Mouse (Mus musculus): ENCODE measurements around the gene Bub1b.
"Not testable (repeated sequence)": the region's sequence is repeated elsewhere in the genome, so short reads cannot be mapped to it uniquely, and the experiment has no call there.

Gene Bub1b

DNA sequence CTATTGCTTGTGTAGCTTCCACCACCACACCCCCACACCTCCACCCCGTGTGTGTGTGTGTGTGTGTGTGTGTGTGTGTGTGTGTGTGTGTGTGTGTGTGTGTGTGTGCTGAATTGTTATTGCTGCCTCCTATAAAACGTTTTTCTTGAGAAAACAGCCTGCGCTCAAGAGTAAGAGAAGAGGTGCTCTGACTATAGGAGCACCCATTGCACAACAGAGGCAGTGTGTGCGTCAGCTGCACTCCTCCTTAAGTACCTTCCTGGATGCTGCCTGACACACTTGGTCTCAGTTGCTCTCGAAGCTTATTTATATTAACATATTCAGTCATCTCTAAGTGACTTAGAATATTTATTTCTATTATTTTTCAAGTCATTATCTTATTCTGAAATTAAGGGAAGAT lies 20.0 kb downstream of the Bub1b start:
- no peak for DNase-seq (ENCODE audit: low read depth)

DNA sequence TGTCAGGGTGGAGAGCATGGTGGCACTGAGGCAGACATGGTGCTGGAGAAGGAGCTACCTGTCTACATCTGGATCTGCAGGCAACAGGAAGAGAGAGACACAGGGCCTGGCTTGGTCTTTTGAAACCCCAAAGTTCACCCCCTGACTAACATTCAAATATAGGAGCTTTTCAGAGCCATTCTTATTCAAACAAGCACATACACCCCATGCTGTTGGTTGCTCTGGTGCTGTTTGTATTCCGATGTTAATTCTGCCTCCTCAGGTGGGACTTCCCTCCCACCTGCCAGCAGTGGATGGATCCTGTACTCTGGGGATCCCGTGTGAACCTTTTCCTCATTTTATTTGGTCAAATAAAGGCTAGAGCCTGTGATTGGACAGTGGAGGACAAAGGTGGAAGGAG lies 22.1 kb downstream of the Bub1b start:
- no peak for DNase-seq (ENCODE audit: low read depth)

DNA sequence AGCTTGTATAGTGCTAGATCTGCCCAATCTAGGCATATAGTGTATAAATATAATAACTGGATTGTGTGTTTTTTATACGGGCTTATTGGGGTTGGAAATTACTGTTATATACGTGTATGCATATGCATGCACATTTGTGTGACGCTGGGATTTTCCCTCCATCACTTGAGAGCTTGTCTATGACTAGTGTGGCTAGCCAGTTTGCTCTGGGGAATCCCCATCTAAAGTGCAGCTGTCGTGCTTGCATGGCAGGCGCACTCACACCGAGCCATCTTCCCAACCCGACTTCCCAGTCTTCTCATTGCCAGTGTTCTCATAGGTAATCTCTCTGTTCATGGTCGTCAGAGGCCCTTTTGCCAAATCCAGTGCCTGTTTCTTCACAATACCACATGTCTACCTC lies 22.6 kb downstream of the Bub1b start:
- DNase-seq (ENCODE audit: low read depth): no peak

DNA sequence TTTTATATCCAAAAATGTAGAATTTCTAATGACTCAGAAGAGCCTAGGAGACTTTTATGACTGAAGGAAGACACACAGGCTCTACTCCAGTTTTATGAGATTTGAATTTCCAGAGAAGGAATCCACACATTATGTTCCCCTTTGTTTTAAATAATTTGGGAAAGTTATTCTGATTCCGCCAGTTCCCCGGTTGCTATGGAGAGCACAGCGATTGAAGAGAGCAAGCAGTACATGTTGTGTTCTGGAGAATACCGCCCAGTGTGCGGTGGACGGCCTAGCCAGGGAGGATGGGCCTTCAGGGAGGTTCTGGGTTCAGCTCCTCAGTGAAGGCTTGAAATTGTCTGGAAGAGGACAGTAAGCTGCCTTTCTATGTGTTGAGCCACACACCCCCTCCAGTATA lies 31.3 kb downstream of the Bub1b start:
- no peak for DNase-seq (ENCODE audit: low read depth)

DNA sequence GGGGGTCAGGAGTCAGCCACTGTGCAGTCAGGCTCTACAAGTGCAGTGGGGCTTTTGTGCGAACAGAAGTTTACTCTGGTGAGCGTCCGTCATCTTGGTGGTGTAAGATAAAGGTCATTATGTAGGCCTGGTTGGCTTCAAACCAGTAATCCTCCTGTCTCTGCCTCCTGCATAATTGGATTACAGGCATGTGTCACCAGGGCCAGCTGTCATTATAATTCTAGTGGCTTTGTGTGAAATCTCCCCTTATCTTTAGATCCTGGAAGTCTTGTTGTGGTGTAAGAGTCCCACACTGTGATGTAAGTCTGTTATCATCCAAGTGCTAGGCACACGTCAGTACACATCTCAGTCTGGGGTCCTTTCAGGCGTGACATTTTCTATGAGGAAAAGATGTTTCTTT lies 35.4 kb downstream of the Bub1b start:
- no peak for DNase-seq (ENCODE audit: low read depth)

GRCm38 (mm10) chr2:118637258-118637657 lies 39.2 kb downstream of the Bub1b start:
- no peak for DNase-seq (ENCODE audit: low read depth)

DNA sequence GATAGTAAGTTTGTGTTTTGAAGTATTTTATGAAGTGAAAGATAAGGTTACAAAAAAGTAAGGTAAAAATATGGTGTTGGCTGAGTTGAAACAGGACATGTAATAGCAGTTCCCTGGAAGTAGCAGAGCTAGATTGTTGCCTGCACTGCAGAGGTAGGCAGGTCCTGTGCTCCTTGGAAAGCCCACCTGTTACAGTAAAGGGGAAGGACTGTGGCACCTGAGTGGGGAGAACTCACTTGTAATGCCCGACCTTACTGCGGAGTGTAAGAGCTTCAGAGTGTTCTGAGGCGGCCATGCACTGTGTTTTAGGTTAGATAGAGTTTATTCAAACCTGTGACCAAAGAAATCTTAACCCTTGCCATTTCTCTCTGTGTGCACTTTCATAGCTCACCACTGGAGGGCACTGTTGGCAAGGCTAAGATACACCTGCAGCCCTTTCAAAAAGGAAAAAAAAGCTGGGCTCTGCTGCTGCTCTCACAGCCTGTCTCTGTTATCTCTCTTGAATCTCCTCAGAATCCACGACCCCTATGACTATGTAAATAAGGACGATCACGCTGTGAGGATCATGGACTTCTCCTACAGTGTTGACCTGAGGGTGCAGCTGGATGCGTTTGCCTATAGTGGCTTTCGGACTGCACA lies 40.0 kb downstream of the Bub1b start:
- peak; percentile 76 for DNase-seq (ENCODE audit: low read depth)

GRCm38 (mm10) chr2:118638686-118639085 lies 40.7 kb downstream of the Bub1b start:
- DNase-seq (ENCODE audit: low read depth): no peak

GRCm38 (mm10) chr2:118641147-118641546 lies 43.1 kb downstream of the Bub1b start:
- DNase-seq (ENCODE audit: low read depth): no peak

DNA sequence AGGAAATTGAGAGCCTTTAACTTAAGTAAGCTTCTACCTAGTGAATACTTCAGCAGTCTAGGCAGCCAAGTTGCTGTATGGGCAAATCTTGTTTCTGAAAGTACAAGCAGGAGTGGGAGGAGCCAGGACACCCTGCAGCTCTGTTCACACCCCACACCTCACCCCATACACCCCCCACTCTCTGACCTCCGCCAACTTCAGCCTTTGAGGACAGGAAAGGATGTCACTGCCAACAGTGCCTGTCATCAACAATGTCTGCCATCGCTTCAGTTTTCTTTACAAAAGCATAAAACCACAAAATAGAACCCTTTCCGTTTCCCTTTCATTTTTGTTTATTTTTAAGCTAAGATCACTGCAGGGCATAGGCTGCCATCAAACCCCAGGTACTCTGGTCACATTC lies 44.4 kb downstream of the Bub1b start:
- no peak for DNase-seq (ENCODE audit: low read depth)

GRCm38 (mm10) chr2:118642942-118643341 lies 44.9 kb downstream of the Bub1b start:
- DNase-seq (ENCODE audit: low read depth): no peak

DNA sequence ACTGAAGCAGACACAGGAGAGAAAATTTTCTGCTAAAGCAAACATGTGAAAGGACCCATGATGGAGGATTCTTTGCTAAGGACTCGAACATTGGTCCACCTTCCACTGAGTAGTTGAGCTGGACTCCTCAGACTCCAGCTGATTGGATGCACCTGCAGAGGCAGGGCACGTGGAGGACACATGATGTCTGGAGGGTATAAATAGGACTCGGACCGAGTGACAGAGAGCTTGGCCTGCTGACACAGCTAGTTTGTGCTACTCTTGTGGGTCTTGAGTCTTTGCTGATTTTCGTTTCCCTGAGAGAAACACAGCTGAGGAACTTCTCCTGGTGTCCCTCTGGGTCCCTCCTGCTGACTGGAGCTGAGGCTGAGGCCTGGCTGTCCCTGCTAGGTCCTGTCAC lies 48.7 kb downstream of the Bub1b start:
- no peak for DNase-seq (ENCODE audit: low read depth)

DNA sequence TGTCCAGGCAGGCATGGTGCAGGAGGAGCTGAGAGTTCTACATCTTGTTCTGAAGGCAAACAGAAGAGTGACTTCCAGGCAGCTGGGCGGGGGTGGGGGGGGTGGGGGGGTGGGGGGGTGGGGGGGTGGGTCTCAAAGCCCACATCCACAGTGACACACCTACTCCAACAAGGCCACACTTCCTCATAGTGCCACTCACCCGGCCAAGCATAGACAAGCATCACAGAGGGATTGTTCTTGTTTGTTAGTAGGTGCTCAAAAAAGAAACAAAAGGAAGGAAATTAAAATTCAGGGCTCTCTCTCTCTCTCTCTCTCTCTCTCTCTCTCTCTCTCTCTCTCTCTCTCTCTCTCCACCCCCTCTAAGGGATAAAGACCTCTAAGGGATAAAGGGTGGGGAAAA lies 52.7 kb downstream of the Bub1b start:
- DNase-seq (ENCODE audit: low read depth): not testable (repeated sequence)

- no peak for DNase-seq (ENCODE audit: low read depth)
Observed at GRCm38 (mm10) chr2:118656688-118657281, 58.8 kb downstream of the Bub1b start.

GRCm38 (mm10) chr2:118658457-118658856 lies 60.4 kb downstream of the Bub1b start:
- no peak for DNase-seq (ENCODE audit: low read depth)

- peak; percentile 78 for DNase-seq (ENCODE audit: low read depth)
Observed at GRCm38 (mm10) chr2:118659077-118659476, 61.1 kb downstream of the Bub1b start.

GRCm38 (mm10) chr2:118659493-118659892 lies 61.5 kb downstream of the Bub1b start:
- DNase-seq (ENCODE audit: low read depth): no peak

DNA sequence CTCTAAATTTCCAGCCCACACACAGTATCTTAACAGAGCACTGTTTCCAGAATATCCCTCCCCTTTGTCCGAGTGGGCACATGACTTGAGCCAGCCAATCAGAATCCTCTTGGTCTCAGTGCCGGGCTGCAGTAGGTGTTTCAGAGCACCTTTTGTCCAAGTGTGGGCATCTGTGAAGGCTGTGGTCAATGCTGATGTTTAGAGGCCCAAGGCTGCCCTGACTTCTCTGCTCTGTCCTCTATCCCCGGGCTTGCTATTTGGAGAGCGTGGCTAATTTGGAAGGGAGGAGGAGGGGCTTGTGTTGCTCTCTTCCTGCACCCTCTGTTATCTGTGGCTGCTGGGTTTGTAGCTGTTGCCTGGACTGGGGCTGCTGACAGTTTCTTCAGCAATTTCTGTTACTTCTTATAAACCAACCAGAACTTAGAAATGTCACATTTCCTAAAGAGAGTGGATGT lies 62.0 kb downstream of the Bub1b start:
- DNase-seq (ENCODE audit: low read depth): peak; percentile 48

DNA sequence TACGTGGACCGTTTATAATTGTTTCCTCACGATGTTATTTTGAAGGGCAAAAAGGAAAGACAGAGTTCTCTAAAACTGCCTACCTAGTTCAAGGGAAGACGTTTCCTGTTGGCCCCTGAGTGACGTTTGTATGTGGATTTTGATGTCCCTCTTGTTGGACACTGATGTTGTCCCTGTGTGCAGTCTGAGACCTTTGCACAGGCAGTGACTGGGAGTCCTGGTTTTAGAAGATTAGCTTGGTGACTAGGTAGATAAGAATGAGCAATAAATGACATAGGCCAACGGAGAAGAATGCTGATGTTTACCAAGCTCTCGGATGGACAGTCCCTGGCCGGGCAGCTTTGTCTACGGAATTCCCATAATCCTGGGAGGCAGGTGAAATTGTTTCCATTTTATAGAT lies 63.9 kb downstream of the Bub1b start:
- no peak for DNase-seq (ENCODE audit: low read depth)

DNA sequence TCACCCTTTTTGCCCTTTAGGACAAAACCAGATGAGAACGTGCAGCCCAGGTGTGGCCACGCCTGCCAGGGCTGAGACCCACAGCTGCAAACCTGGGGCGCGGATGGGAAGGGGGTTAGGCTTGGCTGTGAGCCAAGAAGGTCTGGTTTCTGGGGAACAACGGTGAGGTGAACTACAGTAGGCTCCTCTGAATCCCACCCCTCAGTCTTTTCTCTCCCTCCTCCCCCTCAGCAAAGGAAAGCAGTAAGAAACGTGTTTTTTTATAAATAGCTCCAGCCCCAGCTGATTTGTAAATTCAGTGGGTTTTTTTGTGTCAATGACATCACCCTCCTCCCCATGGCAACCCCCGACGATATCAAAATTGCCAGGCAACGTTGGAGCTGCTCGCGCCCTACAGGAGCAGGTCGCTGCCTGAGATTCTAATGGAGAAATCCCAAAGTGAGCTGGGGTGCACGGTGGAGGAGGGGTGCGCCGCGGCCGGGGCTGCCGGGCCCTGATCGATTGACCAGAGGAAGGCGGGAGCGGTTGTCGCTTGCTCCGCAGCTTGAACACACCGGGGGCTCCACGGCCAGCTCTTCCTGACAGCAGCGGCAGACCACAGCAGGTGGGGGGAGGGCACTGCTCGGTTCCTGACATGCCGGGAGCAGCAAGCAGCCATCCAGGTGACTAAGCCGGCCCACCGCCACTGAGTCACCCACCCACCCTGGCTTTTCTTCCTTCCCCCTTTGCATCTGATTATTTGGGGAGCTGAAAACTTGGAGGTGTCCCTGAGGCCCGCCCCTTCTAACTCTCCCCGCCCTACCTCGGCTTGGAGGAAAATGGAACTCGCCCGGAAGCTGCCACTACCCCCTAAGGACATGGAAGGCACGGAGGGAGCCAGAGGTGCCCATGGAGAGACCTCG lies 65.1 kb downstream of the Bub1b start, which contains the start of gene Pak6:
Gene Pak6, plus strand, starts transcription at position 402 of the 902 bp plus-strand sequence.
- DNase-seq (ENCODE audit: low read depth): peak; percentile 53

DNA sequence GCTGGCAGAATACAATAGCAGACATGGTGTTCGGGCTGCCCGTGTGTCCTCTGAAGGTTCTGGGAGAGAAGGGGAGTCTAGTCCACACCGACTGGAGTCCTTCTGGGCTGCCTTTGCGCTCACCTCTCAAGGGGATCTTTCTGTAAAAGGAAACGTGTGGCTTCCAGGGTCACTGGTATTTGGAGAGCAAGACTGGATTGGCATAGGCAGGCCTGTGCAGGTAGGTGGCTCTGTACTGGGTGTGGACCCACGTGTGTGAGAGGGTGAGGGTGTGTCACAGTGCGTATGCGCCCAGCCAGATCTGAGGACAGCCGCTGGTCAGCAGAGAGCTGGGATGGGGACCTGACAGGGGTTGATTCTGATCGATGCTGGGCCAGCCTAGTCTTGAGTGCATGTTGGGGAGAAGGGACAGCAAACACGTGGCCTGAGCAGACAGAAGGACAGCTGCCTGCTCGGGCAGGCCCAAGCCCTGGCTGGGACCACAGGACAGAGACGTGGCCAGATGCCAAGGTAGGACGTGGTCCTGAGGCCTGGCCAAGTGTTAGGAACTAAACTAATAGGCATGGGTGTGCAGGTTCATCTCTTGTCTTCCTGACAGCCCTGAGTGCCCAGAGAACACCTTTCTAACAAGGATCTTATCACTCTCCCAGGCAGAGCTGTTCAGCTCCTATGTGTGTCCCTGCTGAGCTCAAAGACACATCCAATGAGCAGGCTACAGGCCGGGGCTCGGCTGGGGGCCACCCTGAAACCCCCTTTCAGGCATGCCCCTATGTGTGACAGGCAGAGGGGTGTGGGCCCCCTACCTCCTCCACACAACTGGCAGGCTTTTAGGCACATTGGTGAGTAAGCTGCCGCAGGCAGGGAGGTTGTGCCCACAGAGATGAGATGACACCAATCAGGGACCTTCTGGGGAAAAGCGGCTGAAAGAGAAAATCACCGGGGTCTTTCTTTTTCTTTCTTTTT lies 66.1 kb downstream of the Bub1b start:
- no peak for DNase-seq (ENCODE audit: low read depth)

Data from c-Kit-positive CD71-negative TER-119-negative erythroid progenitor cells, embryonic 14.5 days (primary cell).